Mouse (Mus musculus): ENCODE measurements at regions not wholly inside any gene's neighbourhood (a gene's known extent, or its start where the extent isn't known, plus 50 kb on each side); places are given as distances from the start of the nearest gene placed in this dataset.

DNA sequence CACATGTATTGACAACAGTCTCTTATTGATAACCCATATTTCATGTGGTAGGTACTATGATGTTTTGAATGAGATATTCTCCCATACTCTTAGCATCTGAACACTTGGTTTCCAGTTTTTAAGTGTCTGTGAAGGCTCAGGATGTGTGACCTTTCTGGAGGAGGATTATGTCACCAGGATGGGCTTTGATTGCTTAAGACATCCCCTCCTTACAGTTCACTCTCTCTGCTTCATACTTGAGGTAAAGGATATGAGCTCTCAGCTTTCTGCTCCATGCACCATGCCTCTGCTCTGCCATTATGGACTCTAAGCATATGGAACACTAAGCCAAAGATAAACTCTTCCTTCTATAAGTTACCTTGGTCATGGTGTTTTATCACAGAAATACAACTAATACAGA lies 263.8 kb upstream of the Cpeb2 start:
- TF ChIP-seq POLR2A (IDR thresholded peaks at IDR 0.05; ENCODE audit: borderline replicate concordance, extremely low read depth, low read depth, low read length) (no peak), CTCF (IDR thresholded peaks at IDR 0.05; ENCODE audit: insufficient read depth, low read length) (no peak)
